Mouse (Mus musculus): ENCODE data around the gene Gfra1.

Gene Gfra1

DNA sequence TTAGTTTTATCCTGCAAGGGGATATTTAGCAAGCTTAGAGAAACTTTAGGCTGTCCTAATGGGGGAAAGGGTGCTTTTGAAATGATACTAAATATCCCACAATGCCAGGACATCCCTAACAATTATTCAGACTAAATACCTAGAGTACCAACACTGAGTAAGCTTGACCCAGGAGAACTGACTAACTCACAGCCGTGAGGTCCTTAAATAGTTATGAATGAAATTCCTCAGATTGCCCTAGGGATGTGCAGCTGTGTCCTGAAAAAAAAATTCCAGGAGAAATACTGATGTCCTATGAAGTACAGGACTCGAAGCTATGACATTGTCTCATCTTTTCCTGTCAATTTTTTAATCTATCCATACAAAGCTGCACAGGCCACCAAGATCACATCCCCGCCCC, 201.5 kb downstream of the Gfra1 start:
- DNase-seq (ENCODE audit: low spot score) = no peak

GRCm38 (mm10) chr19:58251698-58252097, 204.0 kb downstream of the Gfra1 start:
- DNase-seq (ENCODE audit: low spot score) = no peak

DNA sequence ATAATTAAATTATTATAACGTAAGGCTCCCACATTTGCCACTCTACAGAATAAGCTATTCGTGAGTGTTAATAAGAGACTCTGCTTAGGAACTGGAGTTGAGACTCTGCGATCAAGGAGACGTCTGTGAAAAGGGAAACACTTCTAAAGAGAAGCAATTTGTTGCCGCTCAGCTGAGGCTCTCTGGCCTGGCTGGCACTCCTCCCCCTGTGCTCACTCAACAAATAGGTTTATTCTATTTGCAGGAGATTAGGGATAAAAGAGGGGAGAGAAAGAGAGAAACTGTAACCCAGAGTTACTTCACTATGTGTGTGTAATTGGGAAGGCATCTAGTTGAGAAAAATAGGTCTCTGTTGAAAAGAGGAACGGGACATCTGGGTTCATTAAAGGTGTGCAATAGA, 204.6 kb downstream of the Gfra1 start:
- no peak for DNase-seq (ENCODE audit: low spot score)

DNA sequence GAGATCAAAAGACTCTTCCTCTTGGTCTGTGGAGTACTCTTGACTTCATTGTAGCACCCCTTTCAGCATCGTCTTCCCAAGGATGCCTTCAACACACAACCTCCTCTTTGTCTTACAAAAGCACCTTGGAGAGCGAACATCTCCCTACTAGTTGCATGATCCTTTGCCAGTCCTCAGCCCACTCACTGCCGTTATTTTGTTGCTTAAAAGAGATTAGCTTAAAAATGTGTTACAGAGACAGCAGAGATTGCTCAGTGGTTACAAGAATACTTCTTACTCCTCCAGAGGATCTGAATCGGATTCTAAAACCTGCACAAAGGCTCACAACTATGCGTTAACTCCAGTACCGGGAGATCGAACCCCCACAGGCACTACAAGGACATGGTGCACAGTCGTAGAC, 205.5 kb downstream of the Gfra1 start:
- DNase-seq (ENCODE audit: low spot score) = no peak

DNA sequence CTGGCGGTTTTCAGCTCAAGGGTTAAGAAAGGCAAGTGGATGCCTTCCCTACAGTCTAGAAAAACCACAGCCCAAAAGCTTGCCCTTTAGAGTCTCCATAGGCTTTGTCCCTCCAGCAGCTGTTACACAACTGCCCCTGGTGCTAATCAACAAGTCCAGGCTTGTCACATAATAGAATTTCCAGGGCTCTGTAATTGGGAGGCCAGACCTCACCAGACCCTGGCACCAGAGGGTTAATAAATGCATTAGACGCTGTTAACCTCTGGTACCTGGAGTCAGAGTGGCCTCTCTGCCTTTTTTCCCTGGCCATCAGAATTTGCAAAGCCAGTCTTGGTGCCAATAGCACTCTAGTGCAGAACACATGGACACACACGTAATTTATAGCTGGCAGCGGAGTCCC, 211.6 kb downstream of the Gfra1 start:
- no peak for DNase-seq (ENCODE audit: low spot score)

- DNase-seq (ENCODE audit: low spot score) = peak; percentile 2
These were observed 212.1 kb downstream of the Gfra1 start for GRCm38 (mm10) chr19:58243604-58244003.

GRCm38 (mm10) chr19:58238325-58238724, 217.4 kb downstream of the Gfra1 start:
- DNase-seq (ENCODE audit: low spot score) = no peak

- DNase-seq (ENCODE audit: low spot score) = no peak
These were observed 228.0 kb downstream of the Gfra1 start for GRCm38 (mm10) chr19:58227725-58228124.

DNA sequence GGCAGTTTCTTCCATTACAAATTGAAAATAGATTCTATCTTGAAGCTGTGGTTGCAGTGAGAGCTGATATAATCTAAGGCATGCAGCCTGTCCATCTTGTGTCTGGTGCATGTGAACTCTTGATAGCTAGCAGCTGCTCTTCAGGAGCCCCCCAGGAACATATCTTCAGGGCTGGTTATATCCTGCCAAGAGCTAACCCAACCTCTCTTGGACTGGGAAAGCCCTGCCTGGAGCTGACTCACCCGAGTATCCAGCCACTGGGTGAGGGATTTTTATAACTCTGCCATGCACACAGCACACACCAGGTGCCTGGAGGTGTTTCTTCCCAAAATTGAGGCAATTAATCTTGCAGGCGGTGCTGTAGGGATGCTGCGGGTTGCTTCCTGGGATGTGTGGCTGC, 228.8 kb downstream of the Gfra1 start:
- DNase-seq (ENCODE audit: low spot score) = no peak

DNA sequence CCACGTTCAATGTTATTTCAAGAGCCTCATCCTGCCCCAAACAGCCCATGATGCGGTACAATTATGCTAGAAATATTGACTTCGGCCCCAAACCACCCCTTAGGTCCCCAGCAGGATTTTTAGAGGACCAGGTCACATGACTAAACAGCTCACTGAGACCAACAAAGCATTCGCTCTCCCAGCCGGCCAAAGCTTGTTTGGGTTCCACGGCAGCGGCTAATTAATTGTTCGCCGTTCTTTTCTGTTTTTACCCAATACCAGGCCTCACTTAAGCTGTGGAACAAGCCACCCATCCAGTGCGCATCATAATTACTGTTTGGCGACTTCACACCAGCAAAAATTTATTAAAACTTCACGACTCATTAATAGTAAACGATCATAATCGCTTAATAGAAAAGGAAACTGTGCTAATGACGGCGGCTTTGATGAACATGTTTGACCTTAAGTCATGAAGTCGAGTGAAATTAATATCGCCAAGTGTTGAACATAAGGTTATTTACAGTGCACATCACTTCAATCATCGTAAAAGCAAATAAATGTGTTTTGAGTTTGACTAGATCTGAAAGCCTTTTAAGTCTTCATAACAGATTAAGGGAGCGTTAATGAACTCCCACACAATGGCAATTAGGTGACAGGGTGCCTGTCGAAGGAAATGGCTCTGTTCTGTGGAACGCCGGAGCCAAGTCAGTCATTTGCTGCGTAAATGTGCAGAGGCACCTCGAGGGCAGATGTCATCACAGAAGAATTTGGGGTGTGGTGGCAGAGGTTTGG, 235.5 kb downstream of the Gfra1 start:
- DNase-seq (ENCODE audit: low spot score) = no peak

GRCm38 (mm10) chr19:58217591-58217990, 238.1 kb downstream of the Gfra1 start:
- no peak for DNase-seq (ENCODE audit: low spot score)

GRCm38 (mm10) chr19:58206496-58207044, 249.1 kb downstream of the Gfra1 start:
- DNase-seq (ENCODE audit: low spot score) = no peak

- DNase-seq (ENCODE audit: low spot score) = no peak
These were observed 250.2 kb downstream of the Gfra1 start for GRCm38 (mm10) chr19:58205470-58205869.

DNA sequence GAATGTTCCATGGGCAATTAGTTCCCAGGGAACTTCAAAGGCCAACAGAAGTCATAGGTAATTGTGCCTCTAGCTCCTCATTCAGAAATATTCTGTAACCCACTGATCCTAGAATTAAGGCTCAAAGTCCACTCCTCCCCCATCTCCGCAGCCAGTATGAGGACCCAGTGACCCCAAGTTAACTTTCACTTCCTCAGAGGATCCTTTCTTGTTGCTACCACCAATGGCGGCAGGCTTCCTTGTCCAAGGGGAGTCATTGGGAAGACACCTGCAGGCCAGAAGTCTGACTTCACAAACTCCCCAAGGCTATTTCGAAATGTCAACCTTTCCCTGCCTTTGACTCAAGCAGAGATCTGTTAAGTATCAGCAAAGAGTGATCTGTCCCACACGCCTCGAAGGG, 253.1 kb downstream of the Gfra1 start:
- DNase-seq (ENCODE audit: low spot score) = no peak

- DNase-seq (ENCODE audit: low spot score) = no peak
These were observed 256.0 kb downstream of the Gfra1 start for GRCm38 (mm10) chr19:58199679-58200078.

- no peak for DNase-seq (ENCODE audit: low spot score)
These were observed 261.8 kb downstream of the Gfra1 start for GRCm38 (mm10) chr19:58193733-58194456.

- DNase-seq (ENCODE audit: low spot score) = no peak
These were observed 264.8 kb downstream of the Gfra1 start for GRCm38 (mm10) chr19:58190947-58191346.

GRCm38 (mm10) chr19:58186558-58186957, 269.2 kb downstream of the Gfra1 start:
- DNase-seq (ENCODE audit: low spot score) = no peak

Measured in c-Kit-positive CD71-positive TER-119-positive erythroid progenitor cells, embryonic 14.5 days (primary cell).